Mouse (Mus musculus) testis, adult 2 months (tissue): Measurements from ENCODE around the gene S100a13.

ENCODE experiments used
- CTCF ChIP-seq: fragments of 200-500 bp; IDR thresholded peaks from 2 replicates; pipeline ENCODE4 v1.5.1; 2012; ENCODE audit warnings: low read depth, mild to moderate bottlenecking, inconsistent platforms, low read length, moderate library complexity; ENCODE audit not compliant: control insufficient read depth, insufficient read depth, insufficient replicate concordance
- POLR2A ChIP-seq: fragments of 200-500 bp; IDR thresholded peaks from 2 replicates; pipeline ENCODE4 v1.6.1; 2012; ENCODE audit warnings: low read depth, mild to moderate bottlenecking, inconsistent platforms, low read length, moderate library complexity; ENCODE audit not compliant: control insufficient read depth

DNA sequence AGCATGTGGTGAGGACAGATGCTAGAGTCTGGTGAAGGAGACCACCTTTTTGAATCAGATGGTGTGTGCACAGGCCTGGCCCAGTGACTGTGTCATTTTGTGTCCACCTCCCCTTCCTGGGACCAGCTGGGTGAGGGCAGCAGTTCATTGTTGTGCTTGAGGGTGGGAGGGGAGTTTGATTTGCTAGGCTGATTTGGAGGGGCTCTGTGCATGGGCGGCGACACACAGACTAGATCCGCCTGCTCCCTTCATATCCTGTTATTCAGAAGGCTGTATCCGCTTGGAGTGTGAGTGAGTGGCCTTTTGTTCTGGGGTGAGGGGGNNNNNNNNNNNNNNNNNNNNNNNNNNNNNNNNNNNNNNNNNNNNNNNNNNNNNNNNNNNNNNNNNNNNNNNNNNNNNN is 26.7 kb downstream of the S100a13 start:
- no peak for TF ChIP-seq POLR2A
- TF ChIP-seq CTCF, result no peak
